Mouse (Mus musculus): ENCODE measurements around the gene Stac3.

The Stac3 gene

DNA sequence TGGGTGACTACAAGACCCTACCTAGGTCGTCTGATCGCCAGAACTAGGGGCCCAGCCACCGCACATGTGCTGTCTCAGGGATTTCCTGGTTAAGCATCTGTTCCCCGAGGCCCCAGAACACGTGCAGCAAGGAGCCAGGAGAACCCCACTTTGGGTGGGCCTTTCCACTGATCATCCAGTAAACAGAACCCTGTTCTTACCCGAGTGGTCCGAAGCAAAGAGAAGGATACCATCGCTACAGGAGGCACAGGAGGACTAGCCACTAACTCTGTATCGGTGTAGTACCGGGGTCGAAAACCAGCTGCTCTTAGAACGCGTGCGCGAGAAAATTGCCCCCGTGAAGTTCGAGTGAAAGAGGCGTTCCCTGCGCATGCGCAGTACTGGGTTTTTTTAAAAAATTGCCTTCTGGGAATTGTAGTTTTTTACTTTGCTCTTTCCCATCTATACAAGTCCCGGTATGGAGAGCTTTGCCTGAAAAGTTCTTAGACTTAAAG is 20.6 kb downstream of the Stac3 start, which contains the start of gene Shmt2:
Shmt2 (minus strand) TSS at position 357 of the 494 bp plus-strand sequence.
- peak; percentile 98 for DNase-seq (ENCODE audit: extremely low spot score, low read depth, low spot score)

DNA sequence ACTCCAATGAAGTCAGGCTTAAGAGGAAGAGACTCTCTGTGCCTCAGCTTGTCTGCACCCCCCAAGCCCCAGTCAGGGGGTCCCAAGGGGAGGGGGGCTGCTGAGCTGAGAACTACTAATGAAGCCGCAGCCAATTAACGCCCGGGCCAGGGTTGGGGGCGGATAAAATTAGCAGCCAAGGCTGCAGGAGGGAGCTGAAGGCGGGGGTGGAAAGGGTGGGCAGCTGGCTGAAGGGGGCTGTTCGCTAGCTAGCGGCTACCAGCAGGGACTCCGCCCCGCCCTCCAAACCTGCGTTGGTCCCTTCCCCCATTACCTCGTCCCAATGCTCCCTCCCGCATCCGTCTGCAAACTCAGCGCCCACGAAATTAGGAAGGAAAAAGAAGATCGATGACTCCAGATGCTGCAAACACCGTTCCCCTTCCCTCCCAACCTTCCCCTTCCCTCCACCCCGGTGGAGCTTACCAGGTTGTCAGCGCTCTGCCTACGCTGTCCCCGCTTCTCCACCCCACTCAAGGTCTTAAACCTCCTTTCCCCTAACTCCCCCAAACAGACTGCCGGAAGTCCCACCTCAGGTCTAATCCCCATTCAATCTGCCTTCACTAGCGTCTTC is 23.3 kb downstream of the Stac3 start:
- no peak for DNase-seq (ENCODE audit: extremely low spot score, low read depth, low spot score)

DNA sequence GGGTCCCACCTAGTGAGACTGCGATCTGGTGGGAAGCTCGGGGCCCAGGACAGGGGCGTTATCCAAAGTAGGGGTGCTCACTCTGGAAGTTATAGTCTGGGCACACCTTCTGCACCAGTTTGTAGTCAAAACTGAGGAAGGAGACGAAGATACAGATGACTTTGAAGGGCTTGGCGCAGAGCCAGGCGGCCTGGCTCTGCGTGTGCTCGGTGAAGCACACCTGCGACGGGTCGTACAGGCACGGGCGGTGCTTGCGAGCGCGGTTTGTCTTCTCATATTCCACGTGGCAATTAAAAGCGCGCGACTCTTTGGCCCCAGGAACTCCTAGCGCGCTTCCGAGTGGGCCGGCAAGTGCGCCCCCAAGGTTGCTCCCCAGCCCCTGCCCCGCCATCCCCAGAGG is 24.6 kb downstream of the Stac3 start:
- DNase-seq (ENCODE audit: extremely low spot score, low read depth, low spot score), result no peak

GRCm38 (mm10) chr10:127526681-127527080 is 25.2 kb downstream of the Stac3 start:
- no peak for DNase-seq (ENCODE audit: extremely low spot score, low read depth, low spot score)

GRCm38 (mm10) chr10:127527481-127527880 is 26.0 kb downstream of the Stac3 start:
- no peak for DNase-seq (ENCODE audit: extremely low spot score, low read depth, low spot score)

GRCm38 (mm10) chr10:127530945-127531344 is 29.5 kb downstream of the Stac3 start:
- no peak for DNase-seq (ENCODE audit: extremely low spot score, low read depth, low spot score)

DNA sequence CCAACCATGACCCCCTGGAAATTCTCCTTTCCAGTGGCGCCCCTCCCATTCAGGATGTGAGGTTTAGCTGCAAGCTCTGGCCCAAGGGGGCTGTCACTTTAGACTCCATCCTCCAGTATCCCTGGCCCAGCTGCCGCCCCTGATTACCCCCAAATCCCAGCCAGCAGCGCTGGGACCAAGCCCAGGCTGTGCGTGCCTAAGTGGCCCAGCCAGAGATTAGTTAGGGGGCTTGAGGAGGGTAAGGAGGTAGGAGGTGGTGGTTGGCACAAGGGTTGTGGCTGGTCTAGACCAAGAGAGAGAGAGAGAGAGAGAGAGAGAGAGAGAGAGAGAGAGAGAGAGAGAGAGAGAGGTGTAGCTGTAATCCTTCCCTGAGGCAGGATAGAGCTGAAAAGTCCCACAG is 30.1 kb downstream of the Stac3 start:
- DNase-seq (ENCODE audit: extremely low spot score, low read depth, low spot score), result no peak

GRCm38 (mm10) chr10:127534036-127534928 is 32.8 kb downstream of the Stac3 start, which contains the start of gene Nxph4:
Gene Nxph4 (minus strand): TSS chr10:127534559.
- no peak for DNase-seq (ENCODE audit: extremely low spot score, low read depth, low spot score)

- no peak for DNase-seq (ENCODE audit: extremely low spot score, low read depth, low spot score)
Observed at GRCm38 (mm10) chr10:127534929-127535384, 33.5 kb downstream of the Stac3 start.

DNA sequence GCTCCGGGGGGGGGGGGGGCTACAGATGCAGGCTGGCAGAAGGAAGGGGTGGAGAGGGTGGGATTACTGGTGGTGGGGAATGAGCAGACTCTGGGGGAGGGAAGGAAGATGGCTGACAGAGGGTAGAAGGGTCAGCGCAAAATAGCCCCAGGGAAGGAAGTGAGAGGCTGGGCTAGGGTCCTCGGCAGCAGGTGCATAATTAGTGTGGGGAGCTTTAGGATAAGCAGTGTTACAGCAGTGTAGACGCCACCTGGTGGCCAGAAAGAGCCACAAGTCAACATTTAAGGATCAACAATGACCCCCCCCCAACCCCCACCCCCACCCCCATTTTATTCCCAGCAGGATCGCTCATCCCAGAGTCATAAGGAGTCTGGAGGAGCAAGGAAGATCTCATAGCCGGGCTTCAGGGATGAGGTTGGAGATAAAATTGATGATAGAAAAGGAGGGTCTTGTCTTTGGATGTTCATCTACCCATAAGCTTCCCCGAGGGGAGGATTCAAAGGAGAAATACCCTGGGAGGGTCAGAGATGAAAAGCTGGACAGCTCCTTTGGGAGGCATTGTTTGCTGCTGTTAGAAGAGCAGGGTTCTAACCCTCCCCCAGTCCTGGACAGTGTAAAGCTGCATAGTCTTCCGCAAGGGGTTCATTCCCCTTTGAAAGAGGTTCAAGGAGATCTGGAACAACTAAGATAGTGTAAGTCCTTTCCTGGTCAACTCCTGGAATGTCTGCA is 35.3 kb downstream of the Stac3 start:
- no peak for DNase-seq (ENCODE audit: extremely low spot score, low read depth, low spot score)

GRCm38 (mm10) chr10:127537854-127538583 is 36.5 kb downstream of the Stac3 start:
- DNase-seq (ENCODE audit: extremely low spot score, low read depth, low spot score), result no peak

GRCm38 (mm10) chr10:127541510-127541909 is 40.0 kb downstream of the Stac3 start:
- no peak for DNase-seq (ENCODE audit: extremely low spot score, low read depth, low spot score)

DNA sequence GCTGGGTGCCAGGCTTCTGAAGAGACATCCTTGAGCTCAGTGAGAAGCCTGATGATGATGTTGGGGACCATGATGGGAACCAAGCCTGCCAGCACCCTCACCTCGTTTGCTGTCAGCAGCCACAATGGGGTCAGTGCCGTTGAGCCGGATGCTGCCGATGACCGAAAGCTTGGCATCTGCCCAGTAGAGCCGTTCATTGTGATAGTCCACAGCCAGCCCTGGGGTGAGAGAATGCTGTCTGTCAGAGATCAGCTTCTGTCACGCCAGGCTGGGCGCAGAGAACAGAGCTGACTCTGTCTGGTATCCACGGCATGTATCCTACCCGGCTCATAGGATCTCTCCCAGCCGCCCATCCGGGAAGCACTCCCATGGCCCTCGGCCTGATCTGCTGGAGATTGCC is 40.6 kb downstream of the Stac3 start:
- DNase-seq (ENCODE audit: extremely low spot score, low read depth, low spot score), result no peak

- DNase-seq (ENCODE audit: extremely low spot score, low read depth, low spot score), result no peak
Observed at GRCm38 (mm10) chr10:127542720-127543119, 41.2 kb downstream of the Stac3 start.

DNA sequence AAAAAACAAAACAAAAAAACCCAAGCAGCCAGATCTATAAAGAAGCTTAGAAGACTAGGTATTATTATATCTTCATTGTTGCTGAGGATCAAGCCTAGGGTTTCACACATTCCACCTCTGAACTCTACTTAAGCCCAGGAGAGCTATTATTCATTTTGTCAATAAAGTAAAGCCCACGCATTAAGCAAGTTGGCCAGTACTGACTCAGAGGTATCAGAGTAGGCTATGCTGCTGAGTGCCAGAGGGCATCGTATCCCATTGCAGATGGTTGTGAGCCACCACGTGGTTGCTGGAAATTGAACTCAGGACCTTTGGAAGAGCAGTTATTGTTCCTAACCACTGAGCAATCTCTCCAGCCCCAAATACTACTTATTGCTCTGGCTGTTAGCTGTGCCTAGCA is 42.4 kb downstream of the Stac3 start:
- no peak for DNase-seq (ENCODE audit: extremely low spot score, low read depth, low spot score)

GRCm38 (mm10) chr10:127544375-127544774 is 42.9 kb downstream of the Stac3 start:
- DNase-seq (ENCODE audit: extremely low spot score, low read depth, low spot score), result no peak

DNA sequence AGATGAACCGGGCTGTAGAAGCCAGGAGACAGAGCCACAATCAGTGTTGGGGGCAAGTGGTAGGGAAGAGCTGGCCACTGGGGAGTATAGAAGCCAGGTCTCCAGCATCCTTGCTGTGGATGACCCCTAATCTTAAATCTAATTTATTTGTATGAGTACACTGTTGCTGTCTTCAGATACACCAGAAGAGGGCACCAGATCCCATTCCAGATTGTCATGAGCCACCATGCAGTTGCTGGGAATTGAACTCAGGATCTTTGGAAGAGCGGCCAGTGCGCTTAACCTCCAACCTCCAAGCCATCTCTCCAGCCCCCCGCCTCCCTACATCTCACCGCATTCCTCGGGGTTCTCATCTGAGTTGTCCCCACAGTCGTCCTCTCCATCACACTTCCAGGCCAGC is 45.0 kb downstream of the Stac3 start:
- DNase-seq (ENCODE audit: extremely low spot score, low read depth, low spot score), result no peak

DNA sequence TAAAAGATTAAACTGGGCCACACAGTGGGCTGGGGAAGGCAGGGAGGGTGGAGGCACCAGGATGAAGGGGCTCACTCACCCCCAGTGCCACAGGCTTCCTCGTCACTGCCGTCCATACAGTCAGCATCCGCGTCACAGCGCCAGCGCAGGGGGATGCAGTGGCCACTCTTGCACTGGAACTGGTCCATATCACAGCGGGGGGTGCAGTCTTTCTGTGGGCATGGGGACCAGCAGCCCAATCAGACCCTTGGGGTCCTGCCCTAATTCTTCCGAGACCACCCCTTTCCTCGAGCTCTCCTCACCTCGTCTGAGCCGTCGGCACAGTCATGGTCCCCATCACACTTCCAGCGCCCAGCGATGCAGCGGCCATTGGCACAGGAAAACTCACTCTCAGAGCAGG is 46.8 kb downstream of the Stac3 start:
- DNase-seq (ENCODE audit: extremely low spot score, low read depth, low spot score), result no peak

- no peak for DNase-seq (ENCODE audit: extremely low spot score, low read depth, low spot score)
Observed at GRCm38 (mm10) chr10:127549892-127550291, 48.4 kb downstream of the Stac3 start.

DNA sequence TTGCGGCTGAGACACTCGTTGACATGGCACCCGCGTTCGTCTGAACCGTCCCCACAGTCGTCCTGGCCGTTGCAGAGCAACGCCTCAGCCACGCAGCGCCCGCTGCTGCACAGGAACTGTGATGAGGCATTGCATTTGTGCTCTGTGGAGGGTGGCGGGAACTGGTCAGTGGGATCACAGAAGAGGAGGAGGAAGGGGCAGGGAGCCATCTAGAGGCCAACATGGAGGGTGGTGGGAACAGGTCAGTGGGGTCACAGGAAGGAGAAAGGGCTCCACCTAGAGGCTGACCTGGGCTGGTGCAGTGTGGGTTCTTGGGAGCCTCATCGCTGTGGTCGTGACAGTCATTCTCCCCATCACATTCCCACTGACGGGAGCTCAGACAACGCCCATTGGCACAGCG is 54.2 kb downstream of the Stac3 start:
- DNase-seq (ENCODE audit: extremely low spot score, low read depth, low spot score), result no peak

- no peak for DNase-seq (ENCODE audit: extremely low spot score, low read depth, low spot score)
Observed at GRCm38 (mm10) chr10:127557397-127557796, 55.9 kb downstream of the Stac3 start.

Data from hindlimb bud, embryonic 11.5 days (tissue).